ENCODE assay signal across 20 mouse cellular contexts in the genomic region with DNA sequence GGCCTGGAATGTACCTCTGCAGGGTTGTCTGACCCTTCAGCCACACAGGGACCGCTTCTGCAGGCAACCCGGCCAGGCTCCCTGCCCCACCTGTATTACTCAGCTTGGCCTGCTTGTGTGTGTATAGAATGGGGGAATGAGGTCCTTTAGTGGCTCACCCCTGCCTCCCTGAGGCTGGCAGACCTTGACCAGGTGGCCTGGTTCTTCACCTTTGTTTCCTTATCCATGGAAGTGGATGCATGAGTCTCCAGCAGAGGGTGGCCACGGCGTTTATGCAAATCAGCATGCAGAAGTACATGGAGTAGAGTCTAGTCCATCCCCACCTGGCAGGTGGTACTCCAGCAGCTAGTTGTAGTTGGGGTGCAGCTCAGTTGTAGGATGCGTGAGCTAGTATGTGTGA. TPM values are rescaled to one million over a fixed set of nuclear protein-coding genes. Genes with fewer than 3 reads are reported as not detected.
A peak's percentile ranks its signal among the peaks of the same experiment; 100 is the strongest.
DNase-seq lines count a peak whose midpoint lies in the region; ATAC-seq and TF ChIP-seq lines count a peak whose summit lies in the region.
"Had no signal": no experiment of that assay in that cellular context is flagged by ENCODE, and none has a peak within 500 bp of the region (broad histone marks: within the 10 kb centered on the region; RNA-seq: fewer than 3 reads in every experiment).

No protein-coding gene starts in this region.

- no peak overlapping the region for H3K27ac ChIP-seq in gastrocnemius, adult 2 months
- H3K27ac ChIP-seq in heart, embryonic 12.5 days (ENCODE audit: poor library complexity, severe bottlenecking) = no peak overlapping the region
- no peak overlapping the region for H3K27ac ChIP-seq in kidney, postnatal 0 days
- H3K27ac ChIP-seq in kidney, adult 2 months (ENCODE audit: insufficient read depth, low read depth, low read length) = no peak overlapping the region
- H3K27ac ChIP-seq in midbrain, embryonic 11.5 days (ENCODE audit: low read depth, low read length) = no peak overlapping the region
- H3K27ac ChIP-seq: embryonic facial prominence, embryonic 10.5 days; hindbrain, postnatal 0 days had no signal

- H3K36me3 ChIP-seq in heart, embryonic 12.5 days = no peaks in the 10 kb centered on the region
- H3K36me3 ChIP-seq in kidney, postnatal 0 days (ENCODE audit: insufficient read depth, low read length) = no peaks in the 10 kb centered on the region
- H3K36me3 ChIP-seq in kidney, adult 2 months (ENCODE audit: control insufficient read depth, insufficient read depth, low read length) = no peaks in the 10 kb centered on the region
- no peaks in the 10 kb centered on the region for H3K36me3 ChIP-seq in midbrain, embryonic 11.5 days (ENCODE audit: control insufficient read depth, insufficient read depth, low read length)
- H3K36me3 ChIP-seq: embryonic facial prominence, embryonic 10.5 days; hindbrain, embryonic 13.5 days had no signal

- peak; percentile 10 for DNase-seq in gastrocnemius, adult 2 months
- no peak for DNase-seq in gastrocnemius, postnatal 4 days (ENCODE audit: low spot score in 2 of 2)
- no peak for DNase-seq in heart, postnatal 25 days (ENCODE audit: low spot score)
- DNase-seq in kidney, postnatal 0 days (ENCODE audit: low spot score) = no peak
- no peak for DNase-seq in kidney, adult 2 months
- no peak for DNase-seq in midbrain, embryonic 11.5 days (ENCODE audit: low spot score, missing footprints)
- DNase-seq: adrenal gland, postnatal 36 days; cerebellum, adult 2 months; cerebellum, postnatal 10 days; gastrocnemius, postnatal 10 days; heart, adult 18-20 months; kidney, adult 8-10 months had no signal

- TF ChIP-seq POLR2A in kidney, adult 2 months (IDR thresholded peaks at IDR 0.05; ENCODE audit: low read depth, low read length) = no peak

- WGBS in heart, embryonic 12.5 days = 81% methylated on average over 5 of the region's 5 CpGs
- 73% methylated on average over 5 of the region's 5 CpGs for WGBS in kidney, postnatal 0 days
- WGBS in kidney, adult 2 months = 70% methylated on average over 5 of the region's 5 CpGs
- 91% methylated on average over 5 of the region's 5 CpGs for WGBS in midbrain, embryonic 11.5 days

- no peak for ATAC-seq in heart, embryonic 12.5 days (ENCODE audit: insufficient number of reproducible peaks, low FRiP score)
- no peak for ATAC-seq in kidney, postnatal 0 days (replicated peaks; ENCODE audit: low FRiP score, low read depth)
- no peak for ATAC-seq in midbrain, embryonic 11.5 days (ENCODE audit: low FRiP score)
- ATAC-seq: activated CD4-positive, CD25-positive, alpha-beta regulatory T cell, adult 4 months; forebrain, embryonic 14.5 days; hindbrain, postnatal 0 days; Patski had no signal

- H3K4me1 ChIP-seq in heart, embryonic 12.5 days (replicated peaks) = peaks cover 91% of the 10 kb centered on the region
- peaks cover 43% of the 10 kb centered on the region; the same call in 1 of the 2 replicates for H3K4me1 ChIP-seq in kidney, postnatal 0 days (replicated peaks; ENCODE audit: insufficient read depth, low read length)
- H3K4me1 ChIP-seq in kidney, adult 2 months (ENCODE audit: control insufficient read depth, insufficient read depth, low read length) = peaks cover 25% of the 10 kb centered on the region
- H3K4me1 ChIP-seq in midbrain, embryonic 11.5 days (ENCODE audit: control insufficient read depth, insufficient read depth, low read length) = no peaks in the 10 kb centered on the region; the same call in 1 of the 2 replicates

- H3K9ac ChIP-seq in heart, embryonic 12.5 days = 0 out of 2 replicates have a peak overlapping the region, but pooled peaks have one; percentile 8
- H3K9ac ChIP-seq in kidney, postnatal 0 days (ENCODE audit: low read depth, low read length) = no peak overlapping the region
- no peak overlapping the region for H3K9ac ChIP-seq in midbrain, embryonic 11.5 days (ENCODE audit: low read length)
- H3K9ac ChIP-seq: hindbrain, embryonic 13.5 days had no signal

- no peak overlapping the region for H3K4me3 ChIP-seq in gastrocnemius, adult 2 months
- no peak overlapping the region for H3K4me3 ChIP-seq in heart, embryonic 12.5 days
- H3K4me3 ChIP-seq in kidney, postnatal 0 days (replicated peaks; ENCODE audit: low read depth, low read length) = no peak overlapping the region
- H3K4me3 ChIP-seq in kidney, adult 2 months (ENCODE audit: insufficient read depth, low read depth, low read length) = no peak overlapping the region
- no peak overlapping the region for H3K4me3 ChIP-seq in midbrain, embryonic 11.5 days (ENCODE audit: low read depth, low read length)
- H3K4me3 ChIP-seq: embryonic facial prominence, embryonic 10.5 days; hindbrain, embryonic 13.5 days had no signal

- no peak for TF ChIP-seq CTCF in gastrocnemius, adult 2 months (IDR thresholded peaks at IDR 0.05)
- peak; percentile 34; the same call in 1 of the 2 replicates for TF ChIP-seq CTCF in kidney, postnatal 0 days (IDR thresholded peaks at IDR 0.05; ENCODE audit: low read depth)
- TF ChIP-seq CTCF in kidney, adult 2 months (conservative IDR thresholded peaks at IDR 0.05; ENCODE audit: insufficient read depth, insufficient read length, low read depth, low read length) = no peak

- intact Hi-C loops in gastrocnemius, adult 2 months (cut with DNase I) = no loop called here
- intact Hi-C loops in heart, postnatal 25 days (cut with DNase I) = no loop called here

- H3K27me3 ChIP-seq in heart, embryonic 12.5 days (replicated peaks) = no peaks in the 10 kb centered on the region
- H3K27me3 ChIP-seq in kidney, postnatal 0 days (ENCODE audit: insufficient read depth, low read length) = no peaks in the 10 kb centered on the region
- no peaks in the 10 kb centered on the region for H3K27me3 ChIP-seq in kidney, adult 2 months (replicated peaks; ENCODE audit: control insufficient read depth, insufficient read depth, low read length)
- H3K27me3 ChIP-seq in midbrain, embryonic 11.5 days (ENCODE audit: control insufficient read depth, insufficient read depth, low read length) = no peaks in the 10 kb centered on the region
- H3K27me3 ChIP-seq: CH12.LX; hindbrain, embryonic 13.5 days; Patski had no signal

- H3K4me2 ChIP-seq in heart, embryonic 12.5 days = no peak overlapping the region
- H3K4me2 ChIP-seq in kidney, postnatal 0 days (ENCODE audit: low read length) = no peak overlapping the region
- H3K4me2 ChIP-seq in midbrain, embryonic 11.5 days = no peak overlapping the region
- H3K4me2 ChIP-seq: hindbrain, embryonic 13.5 days had no signal

- no peaks in the 10 kb centered on the region for H3K9me3 ChIP-seq in heart, embryonic 12.5 days (replicated peaks)
- no peaks in the 10 kb centered on the region for H3K9me3 ChIP-seq in kidney, postnatal 0 days (replicated peaks; ENCODE audit: low read length)
- H3K9me3 ChIP-seq in midbrain, embryonic 11.5 days (ENCODE audit: control insufficient read depth, low read length) = no peaks in the 10 kb centered on the region
- H3K9me3 ChIP-seq: embryonic facial prominence, embryonic 10.5 days; hindbrain, embryonic 13.5 days had no signal

RNA-seq across cellular contexts. Expression of gene Sh3bp4, which starts 48.6 kb away (rescaled TPM):
- total RNA-seq in gastrocnemius, adult 2 months (2021) = 1 to 10 TPM; 2.1 to 4.0 TPM
- total RNA-seq in gastrocnemius, postnatal 4 days (2021) = 10 to 100 TPM; 16.8 to 17.1 TPM
- polyA plus RNA-seq in heart, embryonic 12.5 days (2016; fragmentation: Nextera tagmentation; extraction: Ambion mirVana) = 25.8 and 28.1 TPM in 2 replicates
- total RNA-seq in heart, postnatal 25 days (2021) = 10 to 100 TPM; 10.5 to 13.2 TPM
- 22.7 and 24.9 TPM in 2 replicates for polyA plus RNA-seq in kidney, postnatal 0 days (2015; fragmentation: Nextera tagmentation; extraction: Ambion mirVana)
- 14.8 and 18.1 TPM in 2 replicates for polyA plus RNA-seq in kidney, adult 2 months (2012; rRNA removed)
- 17.3 and 18.6 TPM in 2 replicates for polyA plus RNA-seq in midbrain, embryonic 11.5 days (2014; fragmentation: Nextera tagmentation; extraction: Ambion mirVana)
- total RNA-seq: CH12.LX had no signal
